Mouse (Mus musculus) lung, postnatal 36 days (tissue): Measurements from ENCODE around the gene Fcor.

Source experiments
- DNase-seq: peaks from one replicate; pipeline ENCODE4 v3.0.0; 2022; ENCODE audit warnings: mixed read lengths

Fcor gene

DNA sequence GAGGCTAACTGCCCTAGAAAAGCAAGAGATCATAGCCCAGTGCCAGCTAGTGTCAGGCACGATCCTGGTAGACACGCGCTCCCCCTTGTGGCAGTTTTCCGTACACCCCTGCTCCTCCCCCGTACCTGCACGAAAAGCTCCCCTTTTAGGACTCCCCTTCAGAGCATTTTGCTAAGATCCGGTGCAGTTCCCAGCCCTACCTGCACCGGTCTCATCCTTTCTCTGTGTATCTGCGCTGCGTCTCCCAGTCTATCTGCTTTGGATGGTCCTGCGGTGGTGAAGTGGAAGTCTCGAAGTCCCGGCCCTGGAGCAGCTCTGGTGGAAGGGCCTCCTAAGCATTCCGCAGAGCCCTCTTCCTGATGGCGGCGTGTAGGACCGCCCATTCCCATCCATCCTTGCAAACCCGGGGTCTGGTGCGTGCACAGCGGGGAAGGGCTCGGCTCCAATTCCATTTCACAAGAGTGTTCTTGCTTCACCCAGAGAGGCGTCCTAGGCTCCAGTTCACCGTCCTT lies at the start of gene Fcor:
Fcor (minus strand) TSS at position 383 of the 512 bp plus-strand sequence.
- DNase-seq, result peak; percentile 92

DNA sequence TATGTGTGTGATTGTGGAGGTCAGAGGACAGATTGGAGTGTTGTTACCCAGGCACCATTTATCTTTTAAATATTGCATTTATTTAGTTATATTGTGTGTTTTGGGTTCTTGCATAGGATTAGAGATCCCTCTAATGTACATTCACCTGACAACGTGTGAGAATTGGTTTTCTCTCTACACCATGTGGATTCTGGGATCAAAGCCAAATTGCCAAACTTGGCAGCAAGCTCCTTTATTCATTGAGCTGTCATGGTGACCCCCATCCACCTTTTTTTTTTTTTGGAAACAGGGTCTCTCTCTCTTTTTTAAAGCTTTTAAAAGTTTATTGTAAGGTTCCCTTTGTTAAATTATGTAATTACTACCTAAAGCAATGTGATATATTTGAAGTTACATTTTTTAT lies 48.9 kb upstream of the Fcor start:
- no peak for DNase-seq

DNA sequence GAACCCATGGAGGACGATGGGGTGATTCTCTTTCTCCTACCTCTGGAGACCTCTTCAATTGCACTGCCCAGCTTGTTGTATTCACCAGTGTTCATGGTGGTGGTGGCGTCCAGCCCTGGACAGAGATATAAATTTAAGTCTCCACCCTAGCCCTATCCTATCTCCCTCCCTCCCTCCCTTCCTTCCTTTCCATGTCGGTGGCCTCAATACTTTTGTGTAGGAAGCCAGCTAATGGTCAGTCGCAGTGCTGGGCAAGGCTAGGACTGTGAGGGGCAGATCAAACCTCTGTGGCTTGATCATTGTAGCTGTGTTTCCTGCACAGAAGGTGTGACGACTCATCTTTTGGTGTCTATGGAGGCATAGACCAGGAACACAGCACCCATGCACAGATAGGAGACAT lies 48.4 kb upstream of the Fcor start, which contains the start of gene Clec4g:
Clec4g (minus strand) TSS at position 101 of the 400 bp plus-strand sequence.
- DNase-seq, result no peak

DNA sequence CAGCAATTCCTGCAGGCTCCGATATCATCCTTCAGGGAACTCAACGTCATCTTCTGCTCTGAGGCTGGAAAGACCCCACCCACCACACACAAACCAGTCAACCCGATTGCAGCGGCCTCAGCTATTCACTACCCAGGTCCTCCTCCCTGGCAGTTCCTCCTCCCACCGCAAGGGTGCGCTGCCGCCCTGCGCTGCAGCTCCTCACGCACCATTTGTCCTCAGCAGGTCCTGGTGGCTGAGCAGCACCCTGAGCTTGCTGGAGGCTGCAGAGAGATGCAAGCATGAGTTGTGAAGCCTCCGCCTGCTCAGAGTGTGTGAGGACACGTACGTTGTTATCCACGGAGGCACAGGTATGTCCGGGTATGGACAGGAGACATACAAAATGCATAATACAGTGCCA lies 46.4 kb upstream of the Fcor start:
- peak; percentile 82 for DNase-seq

DNA sequence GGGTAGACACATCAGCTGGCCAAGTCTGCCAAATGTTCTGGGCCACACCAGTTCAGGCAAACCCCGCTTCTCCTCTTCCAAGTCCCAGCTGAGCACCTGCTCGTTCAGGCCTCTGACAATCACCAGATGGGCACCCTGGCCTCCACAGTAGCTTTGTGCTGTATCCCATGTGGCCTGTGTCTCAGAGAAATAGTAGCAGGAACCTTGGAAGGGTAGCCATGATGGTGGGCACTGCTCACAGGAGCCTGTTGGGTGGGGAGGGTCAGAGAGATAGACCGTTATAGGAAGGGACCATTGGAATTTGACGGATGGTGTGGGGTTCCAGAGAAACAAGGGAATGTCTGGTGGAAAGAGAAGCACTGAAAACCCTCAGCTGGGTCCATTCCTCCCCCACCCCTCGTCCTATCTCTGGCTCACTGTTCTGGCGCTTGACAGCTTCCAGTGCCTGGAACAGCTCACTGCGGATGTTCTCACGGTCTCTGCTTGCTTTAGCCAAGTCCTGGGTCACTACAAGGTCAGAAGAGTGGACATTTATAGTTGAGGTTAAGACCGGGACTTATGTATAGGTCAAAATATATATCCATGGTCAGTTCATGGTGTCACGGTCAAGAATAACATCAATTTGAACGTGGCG lies 45.3 kb upstream of the Fcor start:
- DNase-seq, result no peak

DNA sequence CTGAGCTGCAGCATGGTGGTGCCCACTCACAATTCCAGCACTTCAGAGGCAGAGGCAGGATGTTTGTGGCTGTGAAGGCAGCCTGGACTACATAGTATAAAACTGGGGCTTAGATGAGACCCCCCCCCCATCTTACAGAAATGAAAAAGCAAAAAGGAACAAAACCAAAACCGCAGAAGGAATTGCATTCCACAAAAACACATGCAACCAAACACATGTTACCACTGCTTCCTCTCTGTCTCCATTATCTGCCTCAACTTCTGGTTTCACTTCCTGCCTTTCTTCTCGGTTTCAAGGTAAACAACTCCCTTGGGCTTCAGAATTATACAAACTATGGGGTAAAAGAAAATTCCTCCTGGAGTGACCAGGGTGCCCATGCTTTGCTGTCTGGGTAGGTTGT lies 39.5 kb upstream of the Fcor start:
- DNase-seq, result peak; percentile 40

DNA sequence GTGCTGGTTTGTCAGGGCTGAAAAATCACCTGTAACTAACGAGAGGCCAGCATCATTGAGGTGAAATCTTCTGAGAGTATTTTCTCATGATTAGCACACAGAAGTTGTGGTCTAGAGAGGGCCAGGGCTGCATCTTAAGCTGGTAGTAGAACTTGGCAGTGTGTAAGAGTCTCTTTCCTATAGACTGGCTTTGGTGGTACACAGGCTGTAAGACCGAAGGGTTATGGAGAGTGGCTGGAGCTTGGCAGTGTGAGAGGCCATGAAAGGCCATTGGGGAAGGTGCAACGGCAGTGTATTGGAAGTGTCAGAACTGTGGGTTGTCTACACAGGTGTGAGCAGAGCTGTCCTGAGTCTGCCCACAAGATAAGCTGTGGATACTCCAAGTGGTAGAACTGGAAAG lies 38.1 kb upstream of the Fcor start:
- DNase-seq, result no peak

DNA sequence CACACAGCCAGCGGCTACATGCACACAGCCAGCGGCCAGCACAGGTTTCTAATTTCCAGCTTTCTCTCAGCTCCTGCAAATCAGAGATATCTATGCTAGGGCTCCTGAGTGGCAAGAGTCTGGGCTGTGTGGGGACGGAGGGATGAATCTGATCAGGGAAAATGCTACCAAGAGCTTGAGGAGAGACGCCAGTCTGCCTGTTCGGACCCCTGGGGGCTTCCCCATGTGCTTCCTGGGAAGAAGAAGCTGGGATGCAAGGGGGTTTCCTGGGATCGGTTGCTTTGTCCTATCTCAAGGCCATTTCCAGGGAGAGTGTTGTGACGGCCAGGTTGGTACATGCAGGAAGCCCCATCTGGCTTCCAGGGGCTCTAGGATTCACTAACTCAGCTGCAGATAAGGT lies 35.4 kb upstream of the Fcor start:
- no peak for DNase-seq

DNA sequence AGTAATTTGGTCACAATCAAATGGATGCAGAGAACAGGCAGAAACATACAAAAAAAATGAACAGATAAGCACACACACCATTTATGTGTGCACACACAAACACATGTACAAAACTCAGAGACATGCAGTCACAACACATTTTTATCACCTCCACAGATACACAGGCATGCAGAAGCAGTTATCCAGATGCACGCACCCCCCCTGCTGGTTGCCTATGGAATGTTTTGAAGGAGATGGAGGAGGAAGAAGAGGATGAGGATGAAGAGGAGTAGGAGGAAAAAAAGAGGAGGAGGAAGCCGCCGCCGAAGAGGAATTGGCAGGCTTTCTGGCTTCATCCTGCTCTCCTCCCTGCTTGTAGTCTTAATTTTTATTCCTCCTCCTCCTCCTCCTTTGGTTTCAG lies 33.5 kb upstream of the Fcor start:
- DNase-seq, result peak; percentile 37

DNA sequence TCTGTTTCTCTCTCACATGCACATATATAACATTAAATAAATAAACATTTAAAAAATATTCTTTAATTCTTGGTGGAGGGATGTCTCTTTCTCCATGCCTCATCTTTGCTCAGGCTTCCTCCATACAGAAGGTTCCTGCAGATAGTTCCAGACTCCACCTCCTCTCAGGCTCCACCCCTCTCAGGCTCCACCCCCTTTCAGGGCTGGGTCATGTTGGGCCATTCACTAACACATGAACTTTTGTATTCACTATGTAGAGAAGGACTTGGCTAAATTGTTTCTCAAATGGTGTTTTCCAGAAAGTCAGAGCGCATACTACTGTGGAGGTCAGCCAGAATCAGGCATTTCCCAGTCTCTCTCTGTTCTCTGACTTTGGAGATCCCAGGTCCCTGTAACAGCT lies 29.3 kb upstream of the Fcor start:
- DNase-seq, result no peak

DNA sequence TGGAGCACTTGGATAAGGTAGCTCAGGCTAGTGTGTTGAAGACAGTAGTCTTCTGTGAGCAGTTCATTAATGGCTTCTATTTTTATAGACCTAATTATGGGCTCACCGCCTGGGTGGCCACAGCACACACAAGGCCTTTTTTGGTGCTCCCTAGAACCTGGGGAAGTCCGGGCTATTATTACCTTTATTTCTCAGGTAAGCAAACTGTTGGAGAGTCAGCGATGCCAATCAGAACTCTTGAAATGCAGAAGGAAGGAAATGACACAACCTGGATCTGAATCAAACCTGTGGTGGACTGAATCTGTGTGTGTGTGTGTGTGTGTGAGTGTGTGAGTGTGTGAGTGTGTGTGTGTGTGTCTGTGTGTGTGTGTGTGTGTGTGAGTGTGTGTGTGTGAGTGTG lies 22.0 kb upstream of the Fcor start, which contains the start of gene Fcer2a:
Fcer2a (minus strand) TSS at position 55 of the 400 bp plus-strand sequence.
- DNase-seq, result peak; percentile 24

DNA sequence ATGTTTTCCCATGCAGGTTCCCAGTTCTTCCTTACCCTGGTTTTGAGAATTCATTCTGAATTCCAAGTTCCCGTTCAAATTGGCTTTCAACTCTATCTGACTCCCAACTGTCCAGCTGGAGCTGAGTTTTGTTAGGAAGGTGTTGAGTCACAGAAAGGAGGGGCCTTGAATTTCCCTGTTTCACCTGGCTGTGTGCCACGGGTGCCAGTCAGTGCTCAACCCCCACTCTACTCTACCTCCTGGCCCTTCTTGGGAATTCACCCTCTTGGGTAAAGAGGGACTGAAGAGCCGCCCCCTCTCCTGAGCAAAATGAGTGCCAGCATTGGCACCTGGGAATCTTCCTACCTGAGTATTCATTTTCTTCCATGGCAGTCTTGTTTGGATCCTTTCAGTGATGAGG lies 18.6 kb upstream of the Fcor start:
- DNase-seq, result peak; percentile 16

DNA sequence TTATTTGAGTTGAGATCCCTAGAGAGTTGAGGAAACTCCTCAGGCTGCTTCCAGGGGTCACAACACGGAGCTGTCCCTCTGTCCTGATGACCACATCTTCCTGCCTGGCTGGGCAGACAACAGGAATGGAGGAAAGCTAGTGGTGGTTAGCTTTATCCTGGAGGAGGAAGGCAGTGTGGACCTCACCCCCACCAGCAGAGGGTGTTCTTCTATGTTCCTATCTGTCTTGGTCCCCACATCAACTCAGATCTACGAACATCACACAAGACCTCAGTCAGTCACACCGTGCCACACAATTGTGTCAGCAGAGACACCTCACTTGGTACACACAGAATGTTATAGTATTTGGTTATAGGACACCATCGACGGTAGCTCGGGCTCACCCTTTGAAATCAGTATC lies 15.4 kb upstream of the Fcor start:
- no peak for DNase-seq

DNA sequence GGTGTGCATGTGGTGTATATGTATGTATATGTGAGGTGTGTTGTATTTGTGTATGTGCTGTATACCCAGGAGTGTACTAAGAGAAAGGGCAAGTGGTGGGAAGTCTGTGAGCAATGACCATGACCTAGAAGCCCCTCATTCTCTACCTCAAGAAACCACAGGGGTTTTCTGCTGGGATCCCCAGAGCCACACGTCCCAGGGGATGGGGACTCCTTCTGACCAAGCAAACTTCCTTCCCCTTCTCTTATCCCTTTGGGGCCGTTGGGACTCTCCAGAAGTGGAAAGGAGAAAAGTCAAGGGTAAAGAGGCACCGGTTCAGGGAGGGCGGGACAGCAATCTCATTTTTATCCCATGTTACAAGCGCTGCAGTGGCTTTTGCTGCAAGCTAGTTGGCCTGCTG lies 13.3 kb upstream of the Fcor start:
- no peak for DNase-seq

DNA sequence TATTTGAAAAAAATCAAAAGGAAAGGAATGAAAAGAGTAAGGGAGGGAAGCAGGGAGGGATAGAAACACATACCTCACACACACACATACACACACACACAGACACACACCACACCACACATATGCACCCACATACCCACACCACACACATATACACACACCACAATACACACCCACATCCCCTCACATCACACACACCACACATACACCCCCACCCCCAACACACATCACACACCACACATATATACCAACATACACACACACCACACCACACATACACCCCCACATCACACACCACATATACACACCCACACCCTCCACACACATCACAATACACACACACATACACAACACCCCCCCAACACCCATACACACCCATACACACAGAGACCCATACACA lies 12.4 kb upstream of the Fcor start:
- DNase-seq, result no peak

DNA sequence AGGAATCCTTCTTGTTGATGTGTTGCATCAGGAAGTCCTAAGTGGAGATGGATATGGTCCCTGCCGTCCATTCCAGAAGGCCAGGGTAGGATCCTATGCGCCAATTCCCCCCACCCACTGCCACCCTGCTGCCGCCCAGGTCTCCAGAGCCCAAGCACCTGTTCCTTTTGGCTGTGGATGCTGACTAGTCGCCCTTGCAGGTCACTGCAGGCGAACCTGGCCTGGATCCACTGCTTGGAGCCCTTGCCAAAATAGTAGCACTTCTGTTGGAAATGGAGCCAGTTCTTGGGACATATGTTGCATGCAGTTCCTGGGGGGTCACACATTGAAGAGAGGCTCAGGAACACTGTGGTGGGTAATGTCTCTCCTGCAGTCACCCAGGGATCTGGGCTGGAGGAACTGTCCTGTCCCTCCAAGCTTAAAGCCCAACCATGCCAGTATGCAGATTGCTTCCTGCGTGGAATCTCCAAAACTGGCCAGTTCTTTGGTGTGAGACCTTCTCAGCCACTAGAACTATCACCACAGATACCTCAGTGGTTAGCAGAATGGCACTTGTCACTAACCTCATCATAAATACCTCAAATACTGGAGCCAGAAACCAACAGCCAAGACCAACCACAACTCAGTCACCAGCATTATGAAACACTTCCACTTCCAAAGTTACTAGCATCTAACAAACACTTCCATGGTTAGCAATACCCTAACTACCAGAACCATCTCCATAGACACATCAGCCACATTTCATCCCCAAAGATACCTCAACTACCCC lies 11.4 kb upstream of the Fcor start:
- DNase-seq, result no peak

DNA sequence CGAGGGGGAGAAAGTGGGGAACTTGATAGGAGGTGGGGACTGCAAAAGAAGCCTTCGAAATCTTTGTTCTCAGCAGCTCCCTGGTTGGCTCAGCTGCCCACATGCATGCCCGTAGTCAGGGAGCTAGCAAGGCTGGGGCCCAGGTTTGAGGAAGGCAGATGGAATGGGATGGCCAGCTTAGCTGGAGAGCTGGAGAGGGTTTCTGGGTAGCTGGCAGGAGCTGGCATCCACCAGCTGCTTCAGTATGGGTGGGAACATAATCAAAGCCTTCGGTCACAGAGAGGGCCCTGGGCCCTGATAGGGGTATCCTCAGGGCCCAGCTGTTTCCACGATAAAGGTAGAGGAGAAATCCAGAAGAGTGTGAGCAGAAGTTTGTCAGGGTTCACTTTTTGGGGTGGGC lies 10.3 kb upstream of the Fcor start:
- no peak for DNase-seq

DNA sequence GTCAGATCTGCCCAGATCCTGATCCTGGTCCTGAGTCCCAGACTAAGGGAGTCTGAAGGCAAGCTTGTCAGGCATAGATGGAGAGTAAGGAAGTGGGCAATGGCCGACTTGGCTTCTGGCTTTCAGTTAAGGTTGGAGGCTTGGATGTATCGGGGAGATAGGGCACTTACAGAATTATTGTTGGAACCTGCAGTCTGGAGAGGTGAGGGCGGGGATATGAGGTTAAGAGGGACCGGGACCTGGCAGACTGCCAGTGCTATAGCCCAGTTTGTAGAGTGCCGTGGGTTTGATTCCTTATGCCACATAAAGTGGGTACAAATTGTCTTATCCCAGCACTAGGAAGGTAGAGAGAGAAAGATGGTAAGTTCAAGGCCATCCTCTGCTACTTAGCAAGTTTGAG lies 7.5 kb upstream of the Fcor start:
- DNase-seq, result no peak

DNA sequence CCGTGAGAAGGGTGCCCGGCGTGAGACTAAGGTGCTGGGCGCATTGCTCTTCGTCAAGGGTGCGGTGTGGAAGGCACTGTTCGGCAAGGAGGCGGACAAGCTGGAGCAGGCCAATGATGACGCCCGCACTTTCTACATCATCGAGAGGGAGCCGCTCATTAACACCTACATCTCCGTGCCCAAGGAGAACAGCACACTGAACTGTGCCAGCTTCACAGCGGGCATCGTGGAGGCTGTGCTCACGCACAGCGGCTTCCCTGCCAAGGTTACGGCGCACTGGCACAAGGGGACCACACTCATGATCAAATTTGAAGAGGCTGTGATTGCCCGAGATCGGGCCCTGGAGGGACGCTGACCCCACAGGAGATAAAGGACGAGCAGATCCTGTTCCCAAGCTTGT lies 7.1 kb upstream of the Fcor start:
- no peak for DNase-seq

DNA sequence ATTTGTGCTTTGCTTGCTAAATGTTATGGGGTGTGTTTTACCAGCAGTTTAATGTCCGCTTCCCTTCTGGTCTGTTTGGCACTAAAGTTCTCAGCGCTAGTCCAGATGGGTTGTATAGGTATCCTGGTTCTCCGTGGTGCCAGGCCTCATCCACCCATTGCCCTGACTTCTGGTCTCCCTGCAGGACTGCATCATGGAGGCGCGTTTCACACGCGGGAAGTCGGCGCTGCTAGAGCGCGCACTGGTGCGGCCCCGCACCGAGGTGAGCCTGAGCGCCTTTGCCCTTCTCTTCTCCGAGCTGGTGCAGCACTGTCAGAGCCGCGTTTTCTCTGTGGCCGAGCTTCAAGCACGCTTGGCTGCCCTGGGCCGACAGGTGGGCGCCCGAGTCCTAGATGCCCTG lies 6.7 kb upstream of the Fcor start:
- no peak for DNase-seq

DNA sequence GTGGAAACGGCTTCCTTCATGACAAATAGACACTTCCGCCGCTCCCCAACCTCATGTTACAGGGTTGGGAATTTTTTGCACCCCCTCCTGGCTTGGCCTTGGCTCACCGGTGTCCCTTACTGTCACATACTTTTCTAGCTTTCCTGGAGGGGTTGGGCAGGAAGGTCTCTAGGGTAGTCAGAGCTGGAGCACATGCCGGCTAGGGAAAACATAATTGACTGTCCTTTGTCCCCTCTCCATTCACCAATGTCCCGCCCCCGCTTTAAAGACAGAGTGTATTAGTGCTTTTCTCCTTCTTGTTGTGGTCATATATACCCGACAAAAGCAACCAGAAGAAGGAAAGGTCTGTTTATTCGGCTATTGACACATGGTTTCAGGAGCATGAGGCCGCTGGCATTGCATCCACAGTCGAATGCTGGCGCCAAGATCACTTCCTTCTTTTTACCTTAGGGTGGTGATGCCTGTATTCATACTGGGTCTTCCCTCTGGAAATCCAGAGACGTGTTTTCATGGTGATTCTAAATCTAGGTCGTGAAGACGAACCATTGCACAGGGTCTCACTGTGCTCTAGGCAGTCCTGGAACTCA lies 4.9 kb upstream of the Fcor start:
- DNase-seq, result peak; percentile 42

DNA sequence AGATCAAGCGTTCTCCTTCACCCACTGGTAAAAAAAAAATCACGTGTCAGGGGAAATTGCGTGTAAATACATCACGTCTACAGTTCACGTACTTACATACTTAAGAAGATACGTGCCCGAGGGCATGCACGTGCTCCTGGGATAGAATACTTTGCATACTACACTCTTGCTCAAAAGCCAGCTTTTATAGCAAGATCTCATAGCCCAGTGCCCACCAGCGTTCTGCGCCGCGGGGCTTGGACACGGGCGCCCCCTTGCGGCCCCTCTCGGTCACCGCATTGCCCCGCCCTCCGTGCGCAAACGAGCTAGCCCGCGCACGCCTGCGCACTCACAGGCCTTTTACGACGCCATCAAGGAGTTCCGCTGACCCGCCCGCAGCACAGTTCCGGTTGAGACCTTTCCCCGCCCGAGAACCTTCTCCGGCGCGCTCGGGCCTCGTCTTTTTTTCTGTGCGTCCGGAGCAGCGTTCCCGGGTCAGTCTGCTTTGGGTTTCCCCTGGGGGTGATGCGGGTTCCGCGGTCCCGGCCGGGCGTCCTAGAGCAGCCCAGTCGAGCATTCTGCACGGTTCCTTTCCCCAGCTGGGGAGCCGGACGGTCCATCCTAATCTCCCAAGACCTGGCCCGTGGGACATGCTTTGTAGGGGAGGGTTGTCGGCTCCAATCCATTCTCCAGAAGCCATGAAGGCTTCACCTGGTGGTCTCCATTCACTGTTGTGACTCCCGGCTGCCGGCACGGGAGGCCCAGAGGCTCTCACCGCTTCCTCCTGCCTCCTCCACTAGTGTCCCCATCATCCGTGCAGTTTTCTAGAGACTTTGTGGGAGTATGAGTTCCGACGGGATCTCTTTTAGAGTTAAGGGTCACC lies 4.2 kb upstream of the Fcor start, which contains the start of gene Trappc5:
Trappc5 (plus strand) TSS at position 169 of the 862 bp plus-strand sequence.
- peak; percentile 95 for DNase-seq

DNA sequence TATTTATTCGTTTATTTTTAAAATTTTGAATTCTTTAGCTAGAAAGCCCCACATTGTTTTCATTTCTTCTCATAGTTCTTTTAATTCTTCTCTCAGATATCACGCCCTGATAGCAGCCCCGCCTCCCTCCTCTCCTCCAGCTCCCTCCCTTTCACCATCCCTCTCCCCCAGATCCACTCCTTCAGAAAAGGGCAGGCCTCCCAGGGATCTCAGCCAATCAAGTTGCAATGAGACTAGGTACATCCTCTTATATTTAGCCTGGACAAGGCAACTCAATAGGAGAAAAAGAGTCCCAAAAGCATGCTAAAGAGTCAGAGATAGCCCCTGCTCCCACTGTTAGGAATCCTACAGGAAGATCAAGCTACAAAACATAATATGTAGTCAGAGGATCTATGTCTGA lies 2.5 kb upstream of the Fcor start:
- no peak for DNase-seq
